Mouse (Mus musculus): ENCODE data around the gene Krtap6-1.
"Not testable (repeated sequence)": the region's sequence is repeated elsewhere in the genome, so short reads cannot be mapped to it uniquely, and the experiment has no call there.

Krtap6-1 gene

GRCm38 (mm10) chr16:89031399-89031798 lies at the start of gene Krtap6-1:
Krtap6-1 (plus strand) TSS chr16:89031699.
- not testable (repeated sequence) for DNase-seq (ENCODE audit: low spot score)

- no peak for DNase-seq (ENCODE audit: low spot score)
These were observed 20.8 kb upstream of the Krtap6-1 start, which contains the start of gene Krtap22-2 for GRCm38 (mm10) chr16:89010659-89011058. Krtap22-2 (minus strand) TSS chr16:89010759.

GRCm38 (mm10) chr16:89013973-89014372 lies 17.5 kb upstream of the Krtap6-1 start:
- DNase-seq (ENCODE audit: low spot score) = no peak

- not testable (repeated sequence) for DNase-seq (ENCODE audit: low spot score)
These were observed 16.5 kb upstream of the Krtap6-1 start, which contains the start of gene Gm10229 for GRCm38 (mm10) chr16:89014984-89015383. Gm10229 (plus strand) TSS chr16:89015284.

- DNase-seq (ENCODE audit: low spot score) = not testable (repeated sequence)
These were observed 9.9 kb downstream of the Krtap6-1 start, which contains the start of gene Gm10228 for GRCm38 (mm10) chr16:89041372-89041771. Gm10228 (minus strand) TSS chr16:89041472.

GRCm38 (mm10) chr16:89047783-89048182 lies 16.3 kb downstream of the Krtap6-1 start, which contains the start of gene Krtap6-5:
Krtap6-5 (minus strand) TSS chr16:89047883.
- DNase-seq (ENCODE audit: low spot score) = no peak

- not testable (repeated sequence) for DNase-seq (ENCODE audit: low spot score)
These were observed 32.4 kb downstream of the Krtap6-1 start, which contains the start of gene 1110025L11Rik for GRCm38 (mm10) chr16:89063902-89064301. 1110025L11Rik (minus strand) TSS chr16:89064002.

GRCm38 (mm10) chr16:89071041-89071440 lies 39.5 kb downstream of the Krtap6-1 start:
- peak; percentile 44 for DNase-seq (ENCODE audit: low spot score)
